Mouse (Mus musculus) right cerebral cortex, postnatal 10 days (tissue): ENCODE measurements around the gene Cd40lg.

Experiments used
- DNase-seq, 2 experiments: peaks; one replicate each; pipeline ENCODE4 v3.0.0; 2021; ENCODE audit warnings: low spot score in 2 of 2

Gene Cd40lg

DNA sequence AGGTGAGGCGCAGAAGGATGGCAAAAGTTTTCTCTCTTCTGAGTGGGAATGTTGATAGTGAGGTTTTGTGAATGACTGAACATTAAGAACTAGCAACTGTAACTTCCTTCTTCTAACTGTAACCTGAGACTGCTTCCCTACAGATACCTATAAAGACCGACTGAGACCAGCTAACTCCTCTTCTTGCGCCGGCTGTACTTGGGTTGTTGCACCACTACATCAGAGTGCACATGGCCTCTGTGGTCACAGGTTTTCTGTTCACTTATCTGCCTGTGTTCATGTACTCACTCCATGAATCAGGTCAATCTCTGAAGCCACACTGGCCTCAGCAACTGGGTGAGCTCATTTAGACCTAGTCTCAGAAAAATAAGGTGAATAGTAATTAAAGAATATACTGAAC, 51.6 kb downstream of the Cd40lg start:
- DNase-seq: no peak
